Mouse (Mus musculus) liver, embryonic 13.5 days (tissue): ENCODE results near the gene Zfp281. TPM values are rescaled to one million over a fixed set of nuclear protein-coding genes. Genes with fewer than 3 reads are reported as not detected.

Source experiments
- ATAC-seq: fragments of 200-750 bp; cut with Nextera tagmentation; 2 replicates; pipeline ENCODE4 v1.8.0; 2017; ENCODE audit warnings: low read depth, mild to moderate bottlenecking, moderate number of reproducible peaks, moderate library complexity
- DNase-seq: peaks from one replicate; pipeline ENCODE4 v3.0.0; 2022
- H3K27ac ChIP-seq: fragments of 300-500 bp; sonication (generic); 2 replicates; pipeline ENCODE4 v1.5.1; 2015; ENCODE audit warnings: moderate library complexity, mild to moderate bottlenecking, inconsistent platforms
- H3K27me3 ChIP-seq: fragments of 300-500 bp; sonication (generic); 2 replicates; pipeline ENCODE4 v1.6.1; 2015; ENCODE audit warnings: mild to moderate bottlenecking, inconsistent platforms
- H3K36me3 ChIP-seq: fragments of 300-500 bp; sonication (generic); 2 replicates; pipeline ENCODE4 v1.6.1; 2015; ENCODE audit warnings: mild to moderate bottlenecking, inconsistent platforms
- H3K4me1 ChIP-seq: fragments of 300-500 bp; sonication (generic); replicated peaks from 2 replicates; pipeline ENCODE4 v1.6.1; 2015; ENCODE audit warnings: inconsistent platforms
- H3K4me2 ChIP-seq: fragments of 300-500 bp; sonication (generic); 2 replicates; pipeline ENCODE4 v1.6.1; 2015; ENCODE audit warnings: inconsistent platforms, mild to moderate bottlenecking, moderate library complexity
- H3K4me3 ChIP-seq: fragments of 300-500 bp; sonication (generic); replicated peaks from 2 replicates; pipeline ENCODE4 v1.5.1; 2015; ENCODE audit warnings: mild to moderate bottlenecking, inconsistent platforms
- H3K9ac ChIP-seq: fragments of 300-500 bp; sonication (generic); 2 replicates; pipeline ENCODE4 v1.6.1; 2015; ENCODE audit warnings: mild to moderate bottlenecking, inconsistent platforms
- H3K9me3 ChIP-seq: fragments of 300-500 bp; sonication (generic); replicated peaks from 2 replicates; pipeline ENCODE4 v1.6.1; 2016; ENCODE audit warnings: inconsistent platforms
- WGBS: fragments of 180-500 bp; shearing (Covaris S2); methylation state at CpG from one replicate; pipeline ENCODE4 v1.1.7; 2015; ENCODE audit not compliant: insufficient replicate concordance; 5-methylcytosine and 5-hydroxymethylcytosine counted together
- polyA plus RNA-seq: library from polyadenylated mRNA; unstranded; fragments of >200 nt; fragmentation: Nextera tagmentation; extraction: Ambion mirVana; gene quantifications from 2 replicates; pipeline ENCODE4 v1.2.1, GENCODE M21; 2015

Zfp281 gene
- polyA plus RNA-seq, 1 experiment from 2014 or later, result 6.7 TPM

DNA sequence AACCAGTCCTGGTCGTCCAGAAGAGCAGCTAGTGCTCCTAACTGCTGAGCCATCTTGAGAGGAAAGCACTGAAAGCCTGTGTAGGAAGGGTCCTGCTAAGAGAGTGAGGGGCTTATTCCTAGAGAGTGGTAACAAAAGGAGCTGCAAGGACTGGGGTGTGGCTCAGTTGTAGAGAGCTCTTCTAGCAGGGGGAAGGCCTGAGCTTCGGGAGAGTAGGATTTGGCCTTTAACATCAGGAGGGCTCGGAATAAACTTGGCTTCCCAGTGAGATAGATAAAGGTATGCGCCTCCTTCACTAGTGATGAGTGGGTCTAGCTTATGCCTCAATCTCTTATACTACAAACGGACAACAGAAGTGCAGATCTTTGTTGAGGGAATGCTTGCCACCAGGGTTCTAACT, 26.4 kb upstream of the Zfp281 start:
- 59% methylated on average over 5 of the region's 5 CpGs for WGBS
- DNase-seq (no peak), ATAC-seq (no peak)
- Histone ChIP-seq H3K27me3 (no peaks in the 10 kb centered on the region), H3K36me3 (no peaks in the 10 kb centered on the region), H3K4me3 (no peak overlapping the region), H3K9me3 (no peaks in the 10 kb centered on the region), H3K9ac (no peak overlapping the region), H3K4me2 (no peak overlapping the region), H3K27ac (no peak overlapping the region), H3K4me1 (no peaks in the 10 kb centered on the region)

DNA sequence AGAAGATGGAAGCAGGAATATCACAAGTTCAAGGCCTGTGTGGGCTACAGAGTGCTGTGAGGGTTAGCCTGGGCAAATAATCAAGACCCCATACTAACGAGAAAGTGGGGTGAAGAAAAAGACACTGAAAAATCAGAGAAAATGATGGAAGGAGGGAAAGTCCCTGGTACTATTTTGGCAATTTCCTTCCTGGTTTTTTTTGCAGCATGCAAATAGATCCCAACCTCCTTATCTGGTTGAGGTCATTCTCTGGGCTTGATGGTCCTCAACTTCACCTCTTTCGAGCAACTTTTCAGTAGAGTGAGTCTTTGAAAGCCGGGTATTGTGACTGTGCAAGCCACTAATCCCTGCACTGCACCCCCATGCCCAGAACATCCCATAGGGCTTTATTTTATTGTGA, 24.6 kb upstream of the Zfp281 start:
- Histone ChIP-seq H3K9me3 (no peaks in the 10 kb centered on the region), H3K4me3 (no peak overlapping the region), H3K36me3 (no peaks in the 10 kb centered on the region), H3K27ac (no peak overlapping the region), H3K9ac (no peak overlapping the region), H3K27me3 (no peaks in the 10 kb centered on the region), H3K4me2 (no peak overlapping the region), H3K4me1 (no peaks in the 10 kb centered on the region)
- 48% methylated on average over 3 of the region's 3 CpGs for WGBS
- DNase-seq, result no peak
- no peak for ATAC-seq

DNA sequence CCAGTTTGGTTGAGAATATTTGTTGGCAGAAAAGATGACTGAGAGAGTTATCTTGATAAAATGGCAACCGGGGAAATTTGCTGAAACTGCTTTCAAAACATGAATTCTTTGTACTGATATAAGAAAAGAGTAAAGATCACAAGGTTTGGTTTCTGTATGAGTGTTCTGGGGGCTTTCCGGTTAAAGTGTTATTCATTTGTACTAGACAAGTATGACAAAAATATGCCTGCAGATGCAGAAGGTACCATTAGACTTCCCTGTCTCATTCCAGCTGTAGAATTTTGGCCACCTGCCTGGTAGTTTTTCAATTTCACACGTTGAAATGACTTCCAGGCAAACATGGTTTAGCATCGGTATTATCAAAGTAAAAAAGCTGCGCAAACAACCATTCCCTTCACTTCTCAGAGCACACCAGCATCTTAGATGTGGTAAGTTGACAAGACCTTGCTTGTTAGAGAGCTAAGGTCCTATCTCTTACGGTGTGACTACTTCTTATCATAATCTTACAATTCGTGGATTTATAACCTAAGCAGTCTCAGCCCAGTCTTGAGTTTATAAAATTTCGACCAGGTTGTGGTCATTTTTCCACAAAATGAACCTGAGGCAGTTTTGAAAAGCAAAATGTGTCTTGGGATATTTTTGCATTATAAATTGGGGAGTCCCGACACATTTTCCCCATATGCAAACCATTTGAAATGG, 23.9 kb upstream of the Zfp281 start:
- Histone ChIP-seq H3K36me3 (no peaks in the 10 kb centered on the region), H3K27me3 (no peaks in the 10 kb centered on the region), H3K9ac (no peak overlapping the region), H3K4me1 (no peaks in the 10 kb centered on the region), H3K4me2 (no peak overlapping the region), H3K27ac (no peak overlapping the region), H3K9me3 (no peaks in the 10 kb centered on the region), H3K4me3 (no peak overlapping the region)
- DNase-seq (no peak), ATAC-seq (no peak)
- WGBS, result 65% methylated on average over 9 of the region's 9 CpGs

DNA sequence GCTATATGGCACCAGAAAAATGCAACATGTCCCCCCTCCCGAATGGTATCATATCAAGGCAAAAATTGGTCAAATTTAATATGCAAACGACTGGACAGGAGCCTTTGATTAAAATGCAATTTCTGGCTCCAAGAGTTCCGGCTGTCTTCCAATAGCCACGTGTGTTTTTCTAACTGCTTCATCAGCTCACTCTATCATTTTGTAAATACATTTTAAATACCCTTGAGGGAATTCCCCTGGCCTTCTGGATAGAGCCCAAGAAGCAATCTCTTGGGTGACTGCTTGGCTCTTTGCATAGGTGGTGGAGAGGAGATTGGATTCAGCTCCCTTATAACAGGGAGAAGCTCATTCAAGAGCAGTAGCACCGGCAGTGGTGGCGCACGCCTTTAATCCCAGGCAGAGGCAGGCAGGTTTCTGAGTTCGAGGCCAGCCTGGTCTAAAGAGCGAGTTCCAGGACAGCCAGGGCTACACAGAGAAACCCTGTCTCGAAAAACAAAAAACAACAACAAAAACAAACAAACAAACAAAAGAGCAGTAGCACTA, 23.3 kb upstream of the Zfp281 start:
- H3K36me3 ChIP-seq, result no peaks in the 10 kb centered on the region
- 68% methylated on average over 10 of the region's 10 CpGs for WGBS
- H3K4me3 ChIP-seq, result no peak overlapping the region
- H3K4me1 ChIP-seq, result no peaks in the 10 kb centered on the region
- H3K27me3 ChIP-seq, result no peaks in the 10 kb centered on the region
- no peaks in the 10 kb centered on the region for H3K9me3 ChIP-seq
- no peak overlapping the region for H3K9ac ChIP-seq
- H3K4me2 ChIP-seq, result no peak overlapping the region
- no peak for ATAC-seq
- H3K27ac ChIP-seq, result no peak overlapping the region
- DNase-seq, result no peak

DNA sequence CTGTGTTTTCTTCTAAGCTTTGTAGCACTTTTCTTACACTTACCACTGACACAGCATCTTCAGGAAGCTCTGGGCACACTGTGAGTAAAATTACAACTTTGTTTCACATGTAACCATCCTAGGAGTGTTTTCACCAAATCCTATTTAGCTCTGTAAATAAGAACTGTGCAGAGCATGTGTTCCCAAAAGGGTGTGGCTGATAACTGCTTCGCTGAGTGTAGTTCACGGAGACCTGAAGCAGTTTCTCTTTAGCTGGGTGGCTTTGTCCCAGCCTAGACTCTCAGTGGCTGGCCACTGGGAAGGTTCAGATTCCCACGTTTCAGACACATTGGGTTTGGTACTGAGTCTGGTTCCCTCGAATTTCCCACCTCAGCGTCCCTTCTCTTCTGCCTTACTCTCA, 22.4 kb upstream of the Zfp281 start:
- Histone ChIP-seq H3K4me1 (no peaks in the 10 kb centered on the region), H3K36me3 (no peaks in the 10 kb centered on the region), H3K9ac (no peak overlapping the region), H3K27me3 (no peaks in the 10 kb centered on the region), H3K9me3 (no peaks in the 10 kb centered on the region), H3K27ac (no peak overlapping the region), H3K4me2 (no peak overlapping the region), H3K4me3 (no peak overlapping the region)
- ATAC-seq (no peak), DNase-seq (no peak)
- WGBS, result 46% methylated on average over 5 of the region's 5 CpGs

DNA sequence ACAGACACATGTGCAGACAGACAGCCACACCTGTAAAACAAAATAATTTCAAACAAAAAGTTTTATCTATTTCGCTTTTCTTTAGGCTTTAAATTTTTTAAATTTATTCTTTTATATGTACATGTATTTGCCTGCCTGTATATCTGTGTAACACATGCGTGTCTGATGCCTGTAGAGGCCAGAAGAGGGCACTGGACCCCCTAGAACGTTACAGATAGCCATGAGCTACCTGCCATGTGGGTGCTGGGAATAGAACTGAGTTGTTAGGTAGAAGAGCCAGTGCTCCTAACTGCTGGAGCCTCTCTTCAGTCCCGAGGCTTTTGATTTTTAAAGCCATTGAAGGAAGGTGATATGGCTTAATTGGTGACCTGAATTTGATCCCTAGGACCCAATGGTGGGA, 20.5 kb upstream of the Zfp281 start:
- no peaks in the 10 kb centered on the region for H3K4me1 ChIP-seq
- ATAC-seq (no peak), DNase-seq (no peak)
- no peak overlapping the region for H3K27ac ChIP-seq
- no peaks in the 10 kb centered on the region for H3K27me3 ChIP-seq
- H3K9me3 ChIP-seq, result no peaks in the 10 kb centered on the region
- H3K9ac ChIP-seq, result no peak overlapping the region
- H3K4me3 ChIP-seq, result no peak overlapping the region
- H3K36me3 ChIP-seq, result no peaks in the 10 kb centered on the region
- WGBS, result 56% methylated on average over 4 of the region's 4 CpGs
- no peak overlapping the region for H3K4me2 ChIP-seq

DNA sequence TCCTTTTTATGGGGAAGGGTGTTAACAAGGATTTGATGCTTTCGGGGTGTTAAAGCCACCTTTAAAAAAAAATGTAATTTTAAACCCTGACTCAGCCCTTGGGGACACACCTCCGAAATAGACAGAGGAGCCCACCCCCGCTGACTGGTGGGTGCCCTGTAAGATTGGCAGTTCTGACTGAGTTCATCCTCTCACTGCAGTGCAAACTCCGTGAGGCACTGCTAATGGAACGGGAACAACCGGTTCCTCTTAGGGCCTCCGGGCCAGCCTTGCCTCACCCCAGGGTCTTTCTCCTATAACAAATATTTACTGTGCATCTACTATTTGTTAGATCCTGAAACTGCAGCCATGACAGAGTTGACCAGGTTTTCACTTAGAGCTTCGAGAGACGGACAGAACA, 18.9 kb upstream of the Zfp281 start:
- ATAC-seq (no peak), DNase-seq (no peak)
- 47% methylated on average over 9 of the region's 9 CpGs for WGBS

DNA sequence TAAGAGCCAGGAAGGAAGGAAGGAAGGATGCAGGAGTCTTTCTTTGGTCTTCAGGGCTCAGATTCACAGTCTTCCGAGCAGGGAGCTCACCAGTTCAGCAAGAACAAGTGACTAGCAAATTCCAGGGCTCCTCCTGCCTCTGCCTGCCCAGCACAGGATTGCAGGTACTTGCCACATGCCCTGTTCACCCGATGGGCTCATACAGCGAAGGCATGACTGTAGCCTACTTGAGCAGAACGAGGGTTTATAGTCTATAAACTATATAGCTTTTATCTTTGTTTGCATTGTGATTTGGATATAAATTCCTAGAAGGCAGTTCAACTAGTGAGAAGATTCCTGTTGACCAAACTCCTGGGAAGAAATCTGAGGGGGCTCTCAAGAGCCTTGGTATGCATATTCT, 18.4 kb upstream of the Zfp281 start:
- no peak for DNase-seq
- Histone ChIP-seq H3K36me3 (no peaks in the 10 kb centered on the region), H3K4me1 (no peaks in the 10 kb centered on the region), H3K27me3 (no peaks in the 10 kb centered on the region), H3K27ac (no peak overlapping the region), H3K9me3 (no peaks in the 10 kb centered on the region), H3K4me2 (no peak overlapping the region), H3K9ac (no peak overlapping the region), H3K4me3 (no peak overlapping the region)
- WGBS, result 51% methylated on average over 4 of the region's 4 CpGs
- ATAC-seq, result no peak

More for the DNA sequence above, 18.9 kb upstream of the Zfp281 start:
- H3K27me3 ChIP-seq, result no peaks in the 10 kb centered on the region
- H3K4me3 ChIP-seq, result no peak overlapping the region
- no peaks in the 10 kb centered on the region for H3K4me1 ChIP-seq
- no peak overlapping the region for H3K9ac ChIP-seq
- no peak overlapping the region for H3K27ac ChIP-seq
- H3K36me3 ChIP-seq, result no peaks in the 10 kb centered on the region
- H3K4me2 ChIP-seq, result no peak overlapping the region
- no peaks in the 10 kb centered on the region for H3K9me3 ChIP-seq

DNA sequence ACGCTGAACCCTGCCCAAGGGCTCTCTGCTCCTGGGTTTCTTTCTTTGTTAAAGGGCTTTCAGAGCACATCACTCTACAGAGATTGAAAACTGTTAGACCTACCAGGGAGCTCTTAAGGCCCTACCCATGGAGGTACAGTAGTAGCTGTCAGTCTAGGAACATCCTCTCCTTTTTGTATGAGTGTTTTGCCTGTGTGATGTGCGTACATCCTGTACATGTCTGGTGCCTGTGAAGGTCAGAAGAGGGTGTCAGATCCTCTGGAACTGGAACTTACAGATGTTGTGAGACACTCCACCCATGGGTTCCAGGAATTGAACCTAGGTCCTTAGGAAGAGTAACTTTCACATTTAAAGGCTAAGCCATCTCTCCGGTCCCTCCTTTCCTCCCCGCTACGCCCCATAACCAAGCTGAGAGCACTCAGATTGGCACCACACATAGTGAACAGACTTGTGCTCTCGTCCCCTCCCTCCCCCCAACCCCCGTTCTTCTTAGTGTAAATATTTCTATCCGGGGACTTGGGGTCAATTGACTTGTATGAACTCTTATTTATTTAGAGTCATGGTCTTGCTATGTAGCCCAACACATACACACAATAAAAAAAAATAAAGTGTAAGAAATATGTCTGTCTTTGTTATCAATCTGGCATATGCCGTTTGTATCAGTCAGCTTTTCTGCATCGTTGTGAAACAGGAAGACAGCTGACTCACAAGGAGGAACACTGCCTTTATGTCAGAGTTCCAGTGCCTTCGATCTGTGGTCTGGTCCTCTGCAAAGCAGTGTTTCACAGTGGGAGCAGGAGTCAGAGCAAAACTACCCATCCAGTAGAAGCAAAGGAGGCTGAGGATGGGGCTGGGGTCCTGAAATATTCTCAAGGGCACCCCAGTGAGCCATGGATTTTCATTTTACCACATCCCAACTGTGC, 16.1 kb upstream of the Zfp281 start:
- Histone ChIP-seq H3K9me3 (no peaks in the 10 kb centered on the region), H3K9ac (no peak overlapping the region), H3K4me1 (no peaks in the 10 kb centered on the region), H3K4me3 (no peak overlapping the region), H3K27ac (no peak overlapping the region), H3K4me2 (no peak overlapping the region), H3K36me3 (no peaks in the 10 kb centered on the region), H3K27me3 (no peaks in the 10 kb centered on the region)
- ATAC-seq, result no peak
- no peak for DNase-seq
- WGBS, result 49% methylated on average over 11 of the region's 11 CpGs

DNA sequence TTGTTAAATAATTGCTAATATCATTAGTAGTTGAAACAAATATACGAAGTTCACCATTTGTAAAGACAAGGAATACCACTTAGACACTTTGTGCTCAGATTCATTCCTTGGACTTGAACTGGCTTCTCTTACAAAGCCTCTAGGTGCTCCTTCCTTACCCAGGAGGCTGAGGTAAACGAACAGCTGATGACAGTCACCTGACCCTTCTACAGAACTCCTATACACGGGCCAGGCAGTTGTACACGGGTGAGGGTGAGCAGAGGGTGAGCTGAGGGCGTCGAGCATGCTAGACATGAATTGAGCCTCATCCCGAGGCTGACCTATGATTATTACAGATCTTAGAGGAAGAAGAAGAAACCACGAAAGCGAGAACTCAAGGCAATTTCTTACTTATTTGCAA, 12.9 kb upstream of the Zfp281 start:
- 0 out of 2 replicates have a peak, but pooled peaks cover 3% of the 10 kb centered on the region for H3K4me1 ChIP-seq
- H3K4me3 ChIP-seq, result no peak overlapping the region
- H3K27ac ChIP-seq, result no peak overlapping the region
- no peaks in the 10 kb centered on the region for H3K36me3 ChIP-seq
- H3K9ac ChIP-seq, result no peak overlapping the region
- no peaks in the 10 kb centered on the region for H3K9me3 ChIP-seq
- no peak for DNase-seq
- no peak overlapping the region for H3K4me2 ChIP-seq
- no peak for ATAC-seq
- 53% methylated on average over 9 of the region's 9 CpGs for WGBS
- H3K27me3 ChIP-seq, result no peaks in the 10 kb centered on the region

DNA sequence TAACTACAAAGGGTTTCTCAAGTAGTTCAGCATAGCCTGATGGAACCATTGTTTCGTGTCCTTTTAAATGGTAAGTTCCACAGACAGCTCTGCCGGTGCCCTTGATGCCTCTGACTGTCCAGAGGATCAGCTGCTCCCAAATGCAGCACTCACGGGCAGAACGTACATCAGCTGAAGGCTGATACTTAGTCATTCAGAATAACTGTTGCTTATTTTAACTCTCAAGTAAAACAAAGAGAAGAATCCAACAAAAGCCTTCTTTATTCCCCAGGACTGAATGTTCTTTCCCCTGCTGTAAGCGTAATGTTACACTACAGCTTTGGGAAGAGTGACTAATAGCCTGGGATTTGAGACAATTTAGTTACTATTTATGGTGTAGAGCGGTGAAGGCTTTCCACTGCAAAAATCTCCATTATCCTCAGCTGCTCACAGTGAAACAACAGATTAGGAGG, 11.4 kb upstream of the Zfp281 start:
- Histone ChIP-seq H3K36me3 (no peaks in the 10 kb centered on the region), H3K9ac (no peak overlapping the region), H3K27ac (no peak overlapping the region), H3K9me3 (no peaks in the 10 kb centered on the region), H3K4me1 (peaks cover 3% of the 10 kb centered on the region; the same call in 1 of the 2 replicates), H3K4me3 (no peak overlapping the region), H3K27me3 (no peaks in the 10 kb centered on the region), H3K4me2 (no peak overlapping the region)
- whole genome bisulfite sequencing, result 67% methylated on average over 6 of the region's 6 CpGs
- no peak for DNase-seq
- ATAC-seq, result no peak
